Mouse (Mus musculus): ENCODE data around the gene Spsb2. TPM values are rescaled to one million over a fixed set of nuclear protein-coding genes. Genes with fewer than 3 reads are reported as not detected.
"Not testable (repeated sequence)": the region's sequence is repeated elsewhere in the genome, so short reads cannot be mapped to it uniquely, and the experiment has no call there.

Gene Spsb2
- total RNA-seq, 2 experiments from 2014 or later = 0.58 to 4.3 TPM

- no peak for ATAC-seq (replicated peaks; ENCODE audit: low FRiP score, poor library complexity, severe bottlenecking)
Measured at GRCm38 (mm10) chr6:124795781-124796180, 12.7 kb upstream of the Spsb2 start.

GRCm38 (mm10) chr6:124796200-124796599 lies 12.3 kb upstream of the Spsb2 start:
- no peak for ATAC-seq (replicated peaks; ENCODE audit: low FRiP score, poor library complexity, severe bottlenecking)

GRCm38 (mm10) chr6:124802400-124802799 lies 6.1 kb upstream of the Spsb2 start:
- ATAC-seq (replicated peaks; ENCODE audit: low FRiP score, poor library complexity, severe bottlenecking) = not testable (repeated sequence)

GRCm38 (mm10) chr6:124803061-124803460 lies 5.4 kb upstream of the Spsb2 start:
- ATAC-seq (replicated peaks; ENCODE audit: low FRiP score, poor library complexity, severe bottlenecking) = no peak

GRCm38 (mm10) chr6:124803691-124804090 lies 4.8 kb upstream of the Spsb2 start:
- not testable (repeated sequence) for ATAC-seq (replicated peaks; ENCODE audit: low FRiP score, poor library complexity, severe bottlenecking)

- no peak for ATAC-seq (replicated peaks; ENCODE audit: low FRiP score, poor library complexity, severe bottlenecking)
Measured at GRCm38 (mm10) chr6:124804341-124804740, 4.1 kb upstream of the Spsb2 start.

GRCm38 (mm10) chr6:124805341-124806321 lies 2.8 kb upstream of the Spsb2 start:
- ATAC-seq (replicated peaks; ENCODE audit: low FRiP score, poor library complexity, severe bottlenecking) = peak; percentile 76

- ATAC-seq (replicated peaks; ENCODE audit: low FRiP score, poor library complexity, severe bottlenecking) = no peak
Measured at GRCm38 (mm10) chr6:124806446-124807140, 1.9 kb upstream of the Spsb2 start.

GRCm38 (mm10) chr6:124807366-124807765 lies 1.1 kb upstream of the Spsb2 start:
- no peak for ATAC-seq (replicated peaks; ENCODE audit: low FRiP score, poor library complexity, severe bottlenecking)

GRCm38 (mm10) chr6:124807986-124808357 lies 489 bp upstream of the Spsb2 start:
- ATAC-seq (replicated peaks; ENCODE audit: low FRiP score, poor library complexity, severe bottlenecking) = no peak

GRCm38 (mm10) chr6:124809052-124809774 lies 752 bp downstream of the Spsb2 start:
- ATAC-seq (replicated peaks; ENCODE audit: low FRiP score, poor library complexity, severe bottlenecking) = peak; percentile 74

- 0 out of 2 replicates have a peak, but pooled peaks have one; percentile 1 for ATAC-seq (replicated peaks; ENCODE audit: low FRiP score, poor library complexity, severe bottlenecking)
Measured at GRCm38 (mm10) chr6:124809775-124810538, 1.5 kb downstream of the Spsb2 start.

GRCm38 (mm10) chr6:124810566-124811402 lies 2.3 kb downstream of the Spsb2 start:
- ATAC-seq (replicated peaks; ENCODE audit: low FRiP score, poor library complexity, severe bottlenecking) = not testable (repeated sequence)

GRCm38 (mm10) chr6:124811403-124811665 lies 2.9 kb downstream of the Spsb2 start:
- no peak for ATAC-seq (replicated peaks; ENCODE audit: low FRiP score, poor library complexity, severe bottlenecking)

- ATAC-seq (replicated peaks; ENCODE audit: low FRiP score, poor library complexity, severe bottlenecking) = no peak
Measured at GRCm38 (mm10) chr6:124811701-124812560, 3.5 kb downstream of the Spsb2 start.

GRCm38 (mm10) chr6:124812848-124813247 lies 4.4 kb downstream of the Spsb2 start:
- ATAC-seq (replicated peaks; ENCODE audit: low FRiP score, poor library complexity, severe bottlenecking) = no peak

- ATAC-seq (replicated peaks; ENCODE audit: low FRiP score, poor library complexity, severe bottlenecking) = 0 out of 2 replicates have a peak, but pooled peaks have one; percentile 13
Measured at GRCm38 (mm10) chr6:124813496-124813895, 5.0 kb downstream of the Spsb2 start.

- ATAC-seq (replicated peaks; ENCODE audit: low FRiP score, poor library complexity, severe bottlenecking) = peak; percentile 88
Measured at GRCm38 (mm10) chr6:124813933-124814332, 5.5 kb downstream of the Spsb2 start, which contains the start of gene Tpi1. TSS of gene Tpi1 (minus strand) at chr6:124814296.
